Comparison of ENCODE assay signal across 8 mouse cellular contexts in genomic region chr14:102981441-102982015, GRCm38 (mm10). TPM values are rescaled to one million over a fixed set of nuclear protein-coding genes. Genes with fewer than 3 reads are reported as not detected.
A peak's percentile ranks its signal among the peaks of the same experiment; 100 is the strongest.
DNase-seq lines count a peak whose midpoint lies in the region; ATAC-seq and TF ChIP-seq lines count a peak whose summit lies in the region.

No protein-coding gene starts in this region.

- H3K9ac ChIP-seq in hindbrain, postnatal 0 days (replicated peaks; ENCODE audit: low read length), result peak overlapping the region; percentile 74

- peak overlapping the region; percentile 63 for H3K4me2 ChIP-seq in hindbrain, postnatal 0 days (ENCODE audit: low read depth, low read length)

- peak; percentile 69 for TF ChIP-seq CTCF in hindbrain, postnatal 0 days (IDR thresholded peaks at IDR 0.05; ENCODE audit: low read depth)

- H3K27ac ChIP-seq in hindbrain, postnatal 0 days, result peak overlapping the region; percentile 73

- H3K4me1 ChIP-seq in hindbrain, postnatal 0 days (ENCODE audit: insufficient read depth, low read length), result 0 out of 2 replicates have a peak, but pooled peaks cover 5% of the 10 kb centered on the region

- under 1% methylated on average over 61 of the region's 62 CpGs for WGBS in hindbrain, postnatal 0 days

- H3K36me3 ChIP-seq in hindbrain, postnatal 0 days (ENCODE audit: insufficient read depth, low read length), result no peaks in the 10 kb centered on the region

- ATAC-seq in hindbrain, postnatal 0 days, result peak; percentile 68
- peak; percentile 5 for ATAC-seq in megakaryocyte, adult 5-6 weeks (ENCODE audit: poor library complexity, severe bottlenecking)

- peak; percentile 77 for DNase-seq in ZHBTc4 (ENCODE audit: low read depth, low spot score)
- peak; percentile 40 to 73 for DNase-seq in cerebellum, postnatal 4 days (ENCODE audit: low spot score in 2 of 2)
- DNase-seq in gastrocnemius, postnatal 10 days, result peak; percentile 55
- peak; percentile 77 for DNase-seq in hindbrain, postnatal 0 days (ENCODE audit: low spot score)
- peak; percentile 39 to 68 for DNase-seq in left cerebral cortex, adult 9 months (ENCODE audit: low spot score in 2 of 2)
- DNase-seq in right cerebral cortex, adult 2 months (ENCODE audit: low spot score in 2 of 2), result peak; percentile 62 to 80
- DNase-seq in urinary bladder, postnatal 36 days (ENCODE audit: low spot score in 2 of 2), result peak; percentile 68 to 70

- peak overlapping the region; percentile 82 for H3K4me3 ChIP-seq in hindbrain, postnatal 0 days (ENCODE audit: low read length)

- no peaks in the 10 kb centered on the region for H3K9me3 ChIP-seq in hindbrain, postnatal 0 days (ENCODE audit: low read length)

- no peaks in the 10 kb centered on the region for H3K27me3 ChIP-seq in hindbrain, postnatal 0 days (ENCODE audit: insufficient read depth, low read length)

RNA-seq across cellular contexts. Expression of gene Kctd12, which starts 0.9 kb away (rescaled TPM):
- total RNA-seq in gastrocnemius, postnatal 10 days (2021), result 10 to 100 TPM; 31.1 to 39.0 TPM
- 93.9 and 98.8 TPM in 2 replicates for total RNA-seq in hindbrain, postnatal 0 days (2014; rRNA removed)
- 11.1 and 12.6 TPM in 2 replicates for polyA plus RNA-seq in hindbrain, postnatal 0 days (2015; fragmentation: Nextera tagmentation; extraction: Ambion mirVana)
- total RNA-seq in megakaryocyte, adult 5-6 weeks (2015), result 460 and 558 TPM in 2 replicates
- total RNA-seq in megakaryocyte, adult 5-6 weeks (2017), result 335 and 358 TPM in 2 replicates

Comparison
In these comparisons a context has a peak if more than half of its experiments do, and no peak if none do; other contexts are left out.
1. Peak in every context shown above with its lines: DNase-seq, ATAC-seq, H3K4me3 ChIP-seq and H3K27ac ChIP-seq.